Mouse (Mus musculus) bone marrow, adult 2 months (tissue): ENCODE data around the gene Arhgef7.

Source experiments
- CTCF ChIP-seq: fragments of 200-500 bp; IDR thresholded peaks from 2 replicates; pipeline ENCODE4 v1.5.1; 2011; ENCODE audit warnings: low read length, control low read depth; ENCODE audit not compliant: control insufficient read depth, insufficient read depth
- POLR2A ChIP-seq: fragments of 200-500 bp; IDR thresholded peaks from 2 replicates; pipeline ENCODE4 v1.6.1; 2011; ENCODE audit warnings: low read depth, mild to moderate bottlenecking, control low read depth, low read length, borderline replicate concordance; ENCODE audit not compliant: control insufficient read depth

DNA sequence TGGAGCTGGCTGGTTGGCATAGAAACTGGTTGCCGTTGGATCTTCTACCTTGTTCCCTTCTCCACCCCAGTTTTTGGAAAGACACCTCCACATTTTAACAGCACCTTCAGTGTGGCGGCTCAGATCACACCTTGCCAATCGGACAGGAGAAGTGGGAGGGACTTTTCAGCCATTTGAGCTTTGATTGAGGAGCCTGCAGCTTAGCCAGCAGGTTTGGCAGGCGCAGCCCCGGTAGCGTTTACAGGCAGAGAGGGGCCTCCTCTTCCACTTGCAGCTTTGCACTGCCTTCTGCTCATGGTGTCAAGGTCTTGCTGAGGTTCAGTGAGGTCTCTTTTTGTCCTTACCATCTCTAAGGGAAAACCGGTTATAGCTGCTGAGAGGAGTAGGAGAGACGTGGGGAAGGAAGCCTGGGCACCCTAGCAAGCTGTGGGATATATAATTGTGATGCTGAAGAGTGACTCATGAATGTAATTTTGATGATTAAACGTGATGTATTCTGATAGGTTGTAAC is 95.1 kb downstream of the Arhgef7 start:
- TF ChIP-seq POLR2A (no peak), CTCF (no peak)
